Mouse (Mus musculus): ENCODE results near the gene Atp6ap1. TPM values are rescaled to one million over a fixed set of nuclear protein-coding genes. Genes with fewer than 3 reads are reported as not detected.
A peak's percentile ranks its signal among the peaks of the same experiment; 100 is the strongest.

The Atp6ap1 gene
- total RNA-seq, 2 experiments from 2014 or later, result 206 to 258 TPM

- no peak for DNase-seq (ENCODE audit: low spot score in 2 of 2)
These were observed 1.5 kb downstream of the Atp6ap1 start for GRCm38 (mm10) chrX:74298348-74298747.

- no peak for DNase-seq (ENCODE audit: low spot score in 2 of 2)
These were observed 2.8 kb downstream of the Atp6ap1 start for GRCm38 (mm10) chrX:74299721-74300120.

GRCm38 (mm10) chrX:74304867-74305700 lies 8.2 kb downstream of the Atp6ap1 start, which contains the start of gene Gdi1:
TSS of gene Gdi1 (plus strand) at chrX:74304998.
- DNase-seq (ENCODE audit: low spot score in 2 of 2), result peak; percentile 65 to 68

GRCm38 (mm10) chrX:74312540-74313464 lies 15.9 kb downstream of the Atp6ap1 start, which contains the start of gene Fam50a:
TSS of gene Fam50a (plus strand) at chrX:74313033.
- peak; percentile 73 to 76 for DNase-seq (ENCODE audit: low spot score in 2 of 2)

- DNase-seq (ENCODE audit: low spot score in 2 of 2), result peak; percentile 67 to 70
These were observed 31.8 kb downstream of the Atp6ap1 start, which contains the start of gene Plxna3 for GRCm38 (mm10) chrX:74328725-74329161. TSS of gene Plxna3 (plus strand) at chrX:74329066.

- no peak for DNase-seq (ENCODE audit: low spot score in 2 of 2)
These were observed 32.3 kb downstream of the Atp6ap1 start for GRCm38 (mm10) chrX:74329215-74329671.

GRCm38 (mm10) chrX:74330166-74330930 lies 33.5 kb downstream of the Atp6ap1 start:
- DNase-seq (ENCODE audit: low spot score in 2 of 2), result no peak

- DNase-seq (ENCODE audit: low spot score in 2 of 2), result no peak
These were observed 56.0 kb downstream of the Atp6ap1 start for GRCm38 (mm10) chrX:74352645-74353466.

GRCm38 (mm10) chrX:74353467-74353770 lies 56.5 kb downstream of the Atp6ap1 start, which contains the start of gene Lage3:
TSS of gene Lage3 (minus strand) at chrX:74353618.
- DNase-seq (ENCODE audit: low spot score in 2 of 2), result peak; percentile 69 to 72

Small RNA genes lying within 50 kb of the gene (microRNA-seq; reads per million reads assigned to microRNA genes)
- gene Mir7091 (ENCODE audit: borderline number of aligned reads in 2 of 2) (0.47 to 0.61 reads per million in 2 experiments), gene Mir7092 (ENCODE audit: borderline number of aligned reads in 2 of 2) (0 reads per million in 2 experiments)

Other genes with a start within 250 kb of the Atp6ap1 start
- not detected for gene Opn1mw, start 169.6 kb upstream of the Atp6ap1 start, total RNA-seq (2021)
- gene Mecp2, start 161.7 kb upstream of the Atp6ap1 start, total RNA-seq (2021), result 10 to 100 TPM; 31.5 to 34.5 TPM
- gene Tex28, start 129.3 kb upstream of the Atp6ap1 start, total RNA-seq (2021), result not detected
- gene Tktl1, start 119.8 kb upstream of the Atp6ap1 start, total RNA-seq (2021), result not detected
- gene Flna, start 47.3 kb upstream of the Atp6ap1 start, total RNA-seq (2021), result 100 to 1,000 TPM; 113 to 170 TPM
- 100 to 1,000 TPM in 1 of 2 experiments, 10 to 100 TPM in 1; 93.6 to 165 TPM for gene Emd, start 42.4 kb upstream of the Atp6ap1 start, total RNA-seq (2021)
- gene Rpl10, start 26.3 kb upstream of the Atp6ap1 start, total RNA-seq (2021), result 100 to 1,000 TPM; 395 to 419 TPM
- gene Taz, start 15.2 kb upstream of the Atp6ap1 start, total RNA-seq (2021), result 10 to 100 TPM; 64.6 to 81.8 TPM
- gene Dnase1l1, start 14.8 kb upstream of the Atp6ap1 start, total RNA-seq (2021), result 10 to 100 TPM; 14.7 to 17.1 TPM
- 100 to 1,000 TPM; 245 to 250 TPM for gene Gdi1, start 7.9 kb downstream of the Atp6ap1 start, total RNA-seq (2021)
- gene Fam50a, start 15.9 kb downstream of the Atp6ap1 start, total RNA-seq (2021), result 10 to 100 TPM; 63.3 to 65.8 TPM
- gene Plxna3, start 32.0 kb downstream of the Atp6ap1 start, total RNA-seq (2021), result 10 to 100 TPM in 1 of 2 experiments, 1 to 10 TPM in 1; 8.1 to 15.4 TPM
- gene Lage3, start 56.5 kb downstream of the Atp6ap1 start, total RNA-seq (2021), result 10 to 100 TPM; 43.2 to 53.2 TPM
- 10 to 100 TPM; 61.4 to 63.9 TPM for gene Ubl4a, start 76.1 kb downstream of the Atp6ap1 start, total RNA-seq (2021)
- gene Slc10a3, start 76.3 kb downstream of the Atp6ap1 start, total RNA-seq (2021), result 10 to 100 TPM; 19.0 to 20.5 TPM
- 10 to 100 TPM; 26.7 to 27.1 TPM for gene Fam3a, start 96.2 kb downstream of the Atp6ap1 start, total RNA-seq (2021)
- gene Ikbkg, start 96.2 kb downstream of the Atp6ap1 start, total RNA-seq (2021), result 10 to 100 TPM; 56.8 to 63.6 TPM
- 100 to 1,000 TPM; 195 to 261 TPM for gene G6pdx, start 132.1 kb downstream of the Atp6ap1 start, total RNA-seq (2021)
- gene Gm6880, start 184.3 kb downstream of the Atp6ap1 start, total RNA-seq (2021), result not detected

Data from adrenal gland, adult 18-20 months (tissue).